Mouse (Mus musculus) kidney, embryonic 14.5 days (tissue): Measurements from ENCODE around the gene Top1. TPM values are rescaled to one million over a fixed set of nuclear protein-coding genes. Genes with fewer than 3 reads are reported as not detected.

Experiments
- ATAC-seq: fragments of 200-750 bp; cut with Nextera tagmentation; 2 replicates; pipeline ENCODE4 v1.8.0; 2017; ENCODE audit warnings: moderate number of reproducible peaks, mild to moderate bottlenecking, moderate TSS enrichment, moderate library complexity; ENCODE audit not compliant: low FRiP score, low TSS enrichment
- H3K27ac ChIP-seq: fragments of 300-500 bp; sonication (generic); 2 replicates; pipeline ENCODE4 v1.5.1; 2014; ENCODE audit warnings: low read depth, mild to moderate bottlenecking, low read length, moderate library complexity, mixed read lengths
- H3K27me3 ChIP-seq: fragments of 300-500 bp; sonication (generic); 2 replicates; pipeline ENCODE4 v1.6.1; 2014; ENCODE audit warnings: mild to moderate bottlenecking, low read length; ENCODE audit not compliant: control insufficient read depth, insufficient read depth
- H3K36me3 ChIP-seq: fragments of 300-500 bp; sonication (generic); 2 replicates; pipeline ENCODE4 v1.6.1; 2014; ENCODE audit warnings: low read length, mixed read lengths; ENCODE audit not compliant: control insufficient read depth, insufficient read depth
- H3K4me1 ChIP-seq: fragments of 300-500 bp; sonication (generic); 2 replicates; pipeline ENCODE4 v1.6.1; 2014; ENCODE audit warnings: low read length, mixed read lengths; ENCODE audit not compliant: control insufficient read depth, insufficient read depth
- H3K4me2 ChIP-seq: fragments of 300-500 bp; sonication (generic); replicated peaks from 2 replicates; pipeline ENCODE4 v1.6.1; 2014; ENCODE audit warnings: low read depth, mild to moderate bottlenecking, low read length
- H3K4me3 ChIP-seq: fragments of 300-500 bp; sonication (generic); 2 replicates; pipeline ENCODE4 v1.5.1; 2014; ENCODE audit warnings: mild to moderate bottlenecking, low read length
- H3K9ac ChIP-seq: fragments of 300-500 bp; sonication (generic); 2 replicates; pipeline ENCODE4 v1.6.1; 2014; ENCODE audit warnings: low read depth, mild to moderate bottlenecking, low read length, moderate library complexity
- H3K9me3 ChIP-seq: fragments of 300-500 bp; sonication (generic); 2 replicates; pipeline ENCODE4 v1.6.1; 2016; ENCODE audit warnings: low read length; ENCODE audit not compliant: control insufficient read depth
- WGBS: fragments of 180-500 bp; shearing (Covaris S2); extraction: QIAGEN DNeasy Blood & Tissue Kit; methylation state at CpG from one replicate; pipeline ENCODE4 v1.1.7; 2014; 5-methylcytosine and 5-hydroxymethylcytosine counted together
- polyA plus RNA-seq: library from polyadenylated mRNA; unstranded; fragments of >200 nt; fragmentation: Nextera tagmentation; extraction: Ambion mirVana; gene quantifications from 2 replicates; pipeline ENCODE4 v1.2.1, GENCODE M21; 2014

Top1 gene
- polyA plus RNA-seq, 1 experiment from 2014 or later = 108 TPM

GRCm38 (mm10) chr2:160619300-160619699, 26.4 kb upstream of the Top1 start:
- Histone ChIP-seq H3K27me3 (no peaks in the 10 kb centered on the region), H3K9me3 (no peaks in the 10 kb centered on the region), H3K4me1 (peaks cover 7% of the 10 kb centered on the region; the same call in 1 of the 2 replicates), H3K27ac (no peak overlapping the region), H3K4me3 (no peak overlapping the region), H3K36me3 (no peaks in the 10 kb centered on the region), H3K4me2 (no peak overlapping the region), H3K9ac (no peak overlapping the region)
- WGBS = 86% methylated on average over 5 of the region's 5 CpGs
- no peak for ATAC-seq

GRCm38 (mm10) chr2:160619831-160620230, 25.9 kb upstream of the Top1 start:
- 56% methylated on average over 9 of the region's 9 CpGs for whole genome bisulfite sequencing
- Histone ChIP-seq H3K27ac (no peak overlapping the region), H3K36me3 (no peaks in the 10 kb centered on the region), H3K4me2 (no peak overlapping the region; the same call in 1 of the 2 replicates), H3K27me3 (no peaks in the 10 kb centered on the region), H3K9ac (no peak overlapping the region), H3K4me3 (no peak overlapping the region), H3K9me3 (no peaks in the 10 kb centered on the region), H3K4me1 (peaks cover 7% of the 10 kb centered on the region; the same call in 1 of the 2 replicates)
- ATAC-seq = 0 out of 2 replicates have a peak, but pooled peaks have one; percentile 25

GRCm38 (mm10) chr2:160620279-160620963, 25.3 kb upstream of the Top1 start:
- Histone ChIP-seq H3K27ac (no peak overlapping the region), H3K36me3 (no peaks in the 10 kb centered on the region), H3K9me3 (no peaks in the 10 kb centered on the region), H3K4me3 (no peak overlapping the region), H3K9ac (no peak overlapping the region), H3K4me1 (peaks cover 7% of the 10 kb centered on the region; the same call in 1 of the 2 replicates), H3K27me3 (no peaks in the 10 kb centered on the region), H3K4me2 (no peak overlapping the region)
- ATAC-seq = no peak
- 81% methylated on average over 6 of the region's 6 CpGs for WGBS

GRCm38 (mm10) chr2:160621001-160621448, 24.7 kb upstream of the Top1 start:
- no peak for ATAC-seq
- H3K4me3 ChIP-seq = no peak overlapping the region
- H3K27ac ChIP-seq = peak overlapping the region; percentile 14; the same call in 1 of the 2 replicates
- no peak overlapping the region for H3K4me2 ChIP-seq
- H3K4me1 ChIP-seq = peaks cover 7% of the 10 kb centered on the region; the same call in 1 of the 2 replicates
- no peaks in the 10 kb centered on the region for H3K27me3 ChIP-seq
- no peaks in the 10 kb centered on the region for H3K36me3 ChIP-seq
- H3K9me3 ChIP-seq = no peaks in the 10 kb centered on the region
- WGBS = 71% methylated on average over 11 of the region's 11 CpGs
- H3K9ac ChIP-seq = no peak overlapping the region

- Histone ChIP-seq H3K4me3 (no peak overlapping the region), H3K27me3 (no peaks in the 10 kb centered on the region), H3K27ac (peak overlapping the region; percentile 55; the same call in 1 of the 2 replicates), H3K36me3 (no peaks in the 10 kb centered on the region), H3K4me1 (peaks cover 7% of the 10 kb centered on the region; the same call in 1 of the 2 replicates), H3K9me3 (no peaks in the 10 kb centered on the region), H3K4me2 (no peak overlapping the region), H3K9ac (no peak overlapping the region)
- 49% methylated on average over 5 of the region's 5 CpGs for WGBS
- ATAC-seq = peak; percentile 39; the same call in 1 of the 2 replicates
Observed at GRCm38 (mm10) chr2:160621661-160622211, 24.0 kb upstream of the Top1 start.

- 0 out of 2 replicates have a peak overlapping the region, but pooled peaks have one; percentile 55 for H3K27ac ChIP-seq
- WGBS = 87% methylated on average over 3 of the region's 3 CpGs
- no peaks in the 10 kb centered on the region for H3K9me3 ChIP-seq
- H3K27me3 ChIP-seq = no peaks in the 10 kb centered on the region
- H3K9ac ChIP-seq = no peak overlapping the region
- no peaks in the 10 kb centered on the region for H3K36me3 ChIP-seq
- no peak overlapping the region for H3K4me3 ChIP-seq
- no peak overlapping the region for H3K4me2 ChIP-seq
- H3K4me1 ChIP-seq = peaks cover 7% of the 10 kb centered on the region; the same call in 1 of the 2 replicates
- no peak for ATAC-seq
Observed at GRCm38 (mm10) chr2:160622646-160623045, 23.0 kb upstream of the Top1 start.

GRCm38 (mm10) chr2:160623745-160624144, 21.9 kb upstream of the Top1 start:
- Histone ChIP-seq H3K4me3 (no peak overlapping the region), H3K4me1 (peaks cover 7% of the 10 kb centered on the region; the same call in 1 of the 2 replicates), H3K9me3 (no peaks in the 10 kb centered on the region), H3K4me2 (no peak overlapping the region), H3K27me3 (no peaks in the 10 kb centered on the region), H3K27ac (no peak overlapping the region), H3K36me3 (no peaks in the 10 kb centered on the region), H3K9ac (no peak overlapping the region)
- WGBS = 78% methylated on average over 3 of the region's 3 CpGs
- no peak for ATAC-seq

- Histone ChIP-seq H3K36me3 (no peaks in the 10 kb centered on the region), H3K4me1 (no peaks in the 10 kb centered on the region), H3K4me2 (no peak overlapping the region), H3K4me3 (no peak overlapping the region), H3K27ac (no peak overlapping the region), H3K9me3 (no peaks in the 10 kb centered on the region), H3K27me3 (no peaks in the 10 kb centered on the region), H3K9ac (no peak overlapping the region)
- ATAC-seq = no peak
- 81% methylated on average over 11 of the region's 11 CpGs for WGBS
Observed at GRCm38 (mm10) chr2:160627207-160628025, 18.3 kb upstream of the Top1 start.
